Mouse (Mus musculus) limb, embryonic 11.5 days (tissue): ENCODE results near the gene Ttll11. TPM values are rescaled to one million over a fixed set of nuclear protein-coding genes. Genes with fewer than 3 reads are reported as not detected.

ENCODE experiments used
- ATAC-seq: fragments of 200-750 bp; cut with Nextera tagmentation; 2 replicates; pipeline ENCODE4 v1.8.0; 2017; ENCODE audit warnings: low read depth; ENCODE audit not compliant: insufficient number of reproducible peaks, low FRiP score, low TSS enrichment
- DNase-seq: peaks from one replicate; pipeline ENCODE4 v3.0.0-alpha.2; 2015; ENCODE audit warnings: low spot score
- H3K27ac ChIP-seq: fragments of 300-500 bp; sonication (generic); replicated peaks from 2 replicates; pipeline ENCODE4 v1.5.1; 2014; ENCODE audit warnings: low read depth, mild to moderate bottlenecking, low read length
- H3K27me3 ChIP-seq: fragments of 300-500 bp; sonication (generic); 2 replicates; pipeline ENCODE4 v1.6.1; 2014; ENCODE audit warnings: mild to moderate bottlenecking, low read length, mixed read lengths; ENCODE audit not compliant: control insufficient read depth, insufficient read depth
- H3K36me3 ChIP-seq: fragments of 300-500 bp; sonication (generic); 2 replicates; pipeline ENCODE4 v1.6.1; 2014; ENCODE audit warnings: mild to moderate bottlenecking, low read length, moderate library complexity, mixed read lengths; ENCODE audit not compliant: control insufficient read depth, insufficient read depth
- H3K4me1 ChIP-seq: fragments of 300-500 bp; sonication (generic); 2 replicates; pipeline ENCODE4 v1.6.1; 2014; ENCODE audit warnings: low read length, mixed read lengths; ENCODE audit not compliant: control insufficient read depth, insufficient read depth
- H3K4me2 ChIP-seq: fragments of 300-500 bp; sonication (generic); 2 replicates; pipeline ENCODE4 v1.6.1; 2014; ENCODE audit warnings: low read depth, mild to moderate bottlenecking, moderate library complexity; ENCODE audit not compliant: severe bottlenecking
- H3K4me3 ChIP-seq: fragments of 300-500 bp; sonication (generic); 2 replicates; pipeline ENCODE4 v1.5.1; 2014; ENCODE audit warnings: low read depth, low read length
- H3K9ac ChIP-seq: fragments of 300-500 bp; sonication (generic); 2 replicates; pipeline ENCODE4 v1.6.1; 2014; ENCODE audit warnings: mild to moderate bottlenecking, low read length
- H3K9me3 ChIP-seq: fragments of 300-500 bp; sonication (generic); 2 replicates; pipeline ENCODE4 v1.6.1; 2016; ENCODE audit warnings: low read length; ENCODE audit not compliant: control insufficient read depth
- WGBS: fragments of 180-500 bp; shearing (Covaris S2); extraction: QIAGEN DNeasy Blood & Tissue Kit; methylation state at CpG from one replicate; pipeline ENCODE4 v1.1.7; 2014; 5-methylcytosine and 5-hydroxymethylcytosine counted together
- polyA plus RNA-seq: library from polyadenylated mRNA; unstranded; fragments of >200 nt; fragmentation: Nextera tagmentation; extraction: Ambion mirVana; gene quantifications from 2 replicates; pipeline ENCODE4 v1.2.1, GENCODE M21; 2014

The Ttll11 gene
- polyA plus RNA-seq, 1 experiment from 2014 or later: 0.97 TPM

- Histone ChIP-seq H3K4me2 (no peak overlapping the region), H3K27ac (no peak overlapping the region), H3K9ac (no peak overlapping the region), H3K27me3 (no peaks in the 10 kb centered on the region), H3K9me3 (no peaks in the 10 kb centered on the region), H3K4me1 (no peaks in the 10 kb centered on the region), H3K4me3 (no peak overlapping the region), H3K36me3 (no peaks in the 10 kb centered on the region)
- DNase-seq (no peak), ATAC-seq (no peak)
- 87% methylated on average over 27 of the region's 27 CpGs for WGBS
Measured at GRCm38 (mm10) chr2:35789362-35790326, 190.1 kb downstream of the Ttll11 start.

GRCm38 (mm10) chr2:35785877-35786276, 193.8 kb downstream of the Ttll11 start:
- no peak for ATAC-seq
- Histone ChIP-seq H3K4me3 (no peak overlapping the region), H3K27me3 (no peaks in the 10 kb centered on the region), H3K36me3 (no peaks in the 10 kb centered on the region), H3K9ac (no peak overlapping the region), H3K4me1 (no peaks in the 10 kb centered on the region), H3K9me3 (no peaks in the 10 kb centered on the region), H3K4me2 (no peak overlapping the region), H3K27ac (no peak overlapping the region)
- 79% methylated on average over 7 of the region's 7 CpGs for WGBS
- no peak for DNase-seq

- Histone ChIP-seq H3K9me3 (no peaks in the 10 kb centered on the region), H3K36me3 (no peaks in the 10 kb centered on the region), H3K4me3 (no peak overlapping the region), H3K27ac (no peak overlapping the region), H3K9ac (no peak overlapping the region), H3K27me3 (no peaks in the 10 kb centered on the region), H3K4me1 (no peaks in the 10 kb centered on the region), H3K4me2 (no peak overlapping the region)
- WGBS: 62% methylated on average over 10 of the region's 10 CpGs
- ATAC-seq (no peak), DNase-seq (no peak)
Measured at GRCm38 (mm10) chr2:35783368-35783767, 196.3 kb downstream of the Ttll11 start.

- no peak overlapping the region for H3K4me2 ChIP-seq
Measured at GRCm38 (mm10) chr2:35779266-35779665, 200.4 kb downstream of the Ttll11 start.

GRCm38 (mm10) chr2:35776935-35777334, 202.8 kb downstream of the Ttll11 start:
- DNase-seq: no peak
- ATAC-seq: no peak
- H3K4me1 ChIP-seq: no peaks in the 10 kb centered on the region
- H3K9ac ChIP-seq: no peak overlapping the region
- no peaks in the 10 kb centered on the region for H3K36me3 ChIP-seq
- H3K4me3 ChIP-seq: no peak overlapping the region
- no peak overlapping the region for H3K4me2 ChIP-seq
- WGBS: 87% methylated on average over 9 of the region's 9 CpGs
- H3K27ac ChIP-seq: no peak overlapping the region
- no peaks in the 10 kb centered on the region for H3K9me3 ChIP-seq
- H3K27me3 ChIP-seq: no peaks in the 10 kb centered on the region

More at GRCm38 (mm10) chr2:35779266-35779665, 200.4 kb downstream of the Ttll11 start:
- Histone ChIP-seq H3K9me3 (no peaks in the 10 kb centered on the region), H3K27ac (no peak overlapping the region), H3K27me3 (no peaks in the 10 kb centered on the region), H3K36me3 (no peaks in the 10 kb centered on the region), H3K4me1 (no peaks in the 10 kb centered on the region), H3K4me3 (no peak overlapping the region), H3K9ac (no peak overlapping the region)
- ATAC-seq: no peak
- WGBS: 85% methylated on average over 5 of the region's 5 CpGs
- DNase-seq: no peak

- H3K4me1 ChIP-seq: no peaks in the 10 kb centered on the region
- H3K27me3 ChIP-seq: no peaks in the 10 kb centered on the region
- no peaks in the 10 kb centered on the region for H3K36me3 ChIP-seq
- no peak overlapping the region for H3K4me3 ChIP-seq
- H3K4me2 ChIP-seq: no peak overlapping the region
- ATAC-seq: no peak
- no peaks in the 10 kb centered on the region for H3K9me3 ChIP-seq
- no peak for DNase-seq
- WGBS: 64% methylated on average over 5 of the region's 5 CpGs
- no peak overlapping the region for H3K27ac ChIP-seq
- H3K9ac ChIP-seq: no peak overlapping the region
Measured at GRCm38 (mm10) chr2:35775651-35776055, 204.1 kb downstream of the Ttll11 start.

- Histone ChIP-seq H3K36me3 (no peaks in the 10 kb centered on the region), H3K27ac (no peak overlapping the region), H3K9ac (no peak overlapping the region), H3K9me3 (no peaks in the 10 kb centered on the region), H3K4me3 (no peak overlapping the region), H3K4me2 (no peak overlapping the region), H3K27me3 (no peaks in the 10 kb centered on the region), H3K4me1 (peaks cover 4% of the 10 kb centered on the region; the same call in 1 of the 2 replicates)
- 89% methylated on average over 2 of the region's 2 CpGs for WGBS
- DNase-seq (no peak), ATAC-seq (no peak)
Measured at GRCm38 (mm10) chr2:35770541-35770940, 209.2 kb downstream of the Ttll11 start.

- 83% methylated on average over 12 of the region's 12 CpGs for WGBS
- Histone ChIP-seq H3K9ac (no peak overlapping the region), H3K27ac (no peak overlapping the region), H3K9me3 (no peaks in the 10 kb centered on the region), H3K4me3 (no peak overlapping the region), H3K4me2 (no peak overlapping the region), H3K36me3 (no peaks in the 10 kb centered on the region), H3K4me1 (peaks cover 4% of the 10 kb centered on the region; the same call in 1 of the 2 replicates), H3K27me3 (no peaks in the 10 kb centered on the region)
- ATAC-seq: no peak
- DNase-seq: no peak
Measured at GRCm38 (mm10) chr2:35769398-35769797, 210.3 kb downstream of the Ttll11 start.
